Mouse (Mus musculus) adrenal gland, adult 18-20 months (tissue): Measurements from ENCODE around the gene Nme1. TPM values are rescaled to one million over a fixed set of nuclear protein-coding genes. Genes with fewer than 3 reads are reported as not detected.

Experiments used
- DNase-seq, 2 experiments: peaks; one replicate each; pipeline ENCODE4 v3.0.0; 2021 to 2022; ENCODE audit warnings: low spot score in 2 of 2
- long read RNA-seq, 2 experiments: library from polyadenylated mRNA; stranded (forward); transcript quantifications; one replicate each; pipeline ENCODE4 v2.0.0; 2021
- total RNA-seq, 2 experiments: library from RNA; stranded (reverse); gene quantifications; 1 replicate in 1 of 2; 2 replicates in 1 of 2; pipeline ENCODE4 v1.2.3; 2021

Nme1 gene
- total RNA-seq: 10 to 100 TPM; 37.7 to 42.8 TPM
- long read RNA-seq, experiment 1, transcript Nme1-203 (5 exons, 3,181 nt): major isoform, 51 of 53 reads
- long read RNA-seq, experiment 1, partial matches to known transcripts: 0 of 53 reads
- long read RNA-seq, experiment 1, other reads (novel, unspliced or antisense): 2 of 53 reads
- long read RNA-seq, experiment 2, transcript Nme1-203 (5 exons, 3,181 nt): major isoform, 240 of 251 reads
- long read RNA-seq, experiment 2, transcript Nme1-201 (4 exons, 493 nt): minor isoform, 5 of 251 reads
- long read RNA-seq, experiment 2, partial matches to known transcripts: 0 of 251 reads
- long read RNA-seq, experiment 2, other reads (novel, unspliced or antisense): 6 of 251 reads

DNA sequence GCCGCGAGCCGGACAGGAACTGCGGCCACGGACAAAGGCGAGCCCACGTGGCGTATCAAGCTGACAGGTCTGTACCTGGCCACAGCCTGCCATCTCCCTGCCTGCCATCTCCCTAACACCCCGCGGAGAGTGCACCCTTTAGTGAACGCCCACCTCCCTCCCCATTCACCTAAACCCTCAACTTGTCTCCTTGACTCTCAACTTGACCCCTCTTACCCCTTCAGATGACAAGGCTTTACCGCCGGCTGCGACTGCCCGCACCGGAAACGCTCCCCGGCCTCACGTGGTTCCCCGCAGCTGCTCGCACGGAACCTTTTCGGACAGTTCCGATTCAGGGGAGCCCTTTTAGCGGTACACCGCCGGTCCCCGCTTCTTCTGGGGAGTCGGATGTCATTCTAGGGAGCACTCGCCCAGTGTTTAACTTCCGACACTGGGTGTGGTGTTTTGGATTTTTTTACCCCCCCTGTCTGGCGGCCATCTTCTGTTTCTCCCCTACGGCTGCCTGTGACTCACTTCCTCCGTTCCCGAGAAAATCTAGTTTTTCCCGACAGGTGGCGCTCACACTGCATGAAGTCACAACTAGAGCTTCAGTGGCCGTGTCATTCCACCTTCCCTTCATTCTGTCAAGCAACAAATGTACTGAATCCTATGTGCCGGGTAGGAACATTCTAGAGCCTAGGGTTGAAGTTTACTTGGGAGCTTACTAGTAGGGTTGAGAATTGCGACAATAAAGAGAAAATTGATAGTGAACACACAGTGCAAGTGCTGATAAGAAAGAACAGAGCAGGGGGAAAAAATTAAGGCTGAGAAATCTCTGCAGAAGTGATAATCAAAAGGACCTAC is at the start of gene Nme1, which contains the start of gene Gm20390:
Gene Nme1 (minus strand): TSS at position 517 of the 843 bp plus-strand sequence.
Gene Gm20390 (minus strand): TSS at position 289 of the 843 bp plus-strand sequence.
- DNase-seq: peak; percentile 94 to 95

- no peak for DNase-seq
Observed at GRCm38 (mm10) chr11:94003346-94003745, 35.0 kb upstream of the Nme1 start.

DNA sequence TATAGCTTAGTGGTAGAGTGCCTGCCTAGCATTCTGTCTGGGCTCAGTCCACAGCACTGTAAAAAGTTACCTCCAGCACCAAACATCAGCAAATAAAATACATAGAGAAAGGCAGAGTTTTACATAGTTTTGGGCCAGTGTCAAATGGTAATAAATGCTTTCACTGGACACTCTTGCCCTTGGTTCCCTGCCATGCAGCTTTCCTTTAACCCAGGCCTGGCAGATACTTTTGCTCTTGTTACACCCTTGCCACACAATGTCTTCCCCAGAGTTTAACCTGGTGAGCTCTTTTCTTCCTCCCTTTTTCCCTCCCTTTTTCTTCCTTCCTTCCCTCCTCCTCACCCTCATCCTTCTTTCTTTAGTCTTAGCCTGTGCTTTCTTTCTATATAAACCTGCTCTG is 31.0 kb upstream of the Nme1 start:
- no peak for DNase-seq

- no peak for DNase-seq
Observed at GRCm38 (mm10) chr11:93997141-93997775, 28.9 kb upstream of the Nme1 start.

- DNase-seq: peak; percentile 43 to 52
Observed at GRCm38 (mm10) chr11:93996306-93997140, 28.2 kb upstream of the Nme1 start.

DNA sequence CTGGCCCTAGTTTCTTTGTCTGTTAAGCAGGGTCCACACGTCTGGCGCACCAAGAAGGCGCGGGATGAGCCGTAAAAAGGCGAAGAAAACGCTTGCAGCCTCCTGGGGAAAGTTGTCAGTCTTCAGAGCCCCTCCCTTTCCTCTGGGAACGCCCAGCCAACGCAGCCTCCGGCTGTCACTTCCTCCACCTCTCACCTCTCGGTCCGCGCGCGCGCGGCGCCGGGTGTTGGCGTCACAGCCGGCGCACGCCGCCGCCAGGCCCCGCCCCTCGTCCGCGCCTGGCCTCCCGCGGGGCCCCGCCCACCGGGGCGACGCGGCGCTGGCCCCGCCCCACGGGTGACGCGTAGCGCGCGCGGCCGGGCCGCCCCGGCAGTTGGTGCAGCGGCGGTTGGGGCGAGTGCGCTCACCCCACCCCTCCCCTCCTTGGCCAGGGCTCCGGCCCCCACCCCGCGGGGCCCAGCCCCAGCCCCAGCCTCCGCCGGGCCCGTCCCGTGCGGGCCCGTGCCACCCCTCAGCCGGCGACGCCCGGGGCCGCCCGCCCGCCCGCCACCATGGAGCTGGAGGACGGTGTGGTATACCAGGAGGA is 27.5 kb upstream of the Nme1 start, which contains the start of gene Spag9:
Gene Spag9 (plus strand): TSS at position 372 of the 586 bp plus-strand sequence.
- peak; percentile 92 to 94 for DNase-seq

DNA sequence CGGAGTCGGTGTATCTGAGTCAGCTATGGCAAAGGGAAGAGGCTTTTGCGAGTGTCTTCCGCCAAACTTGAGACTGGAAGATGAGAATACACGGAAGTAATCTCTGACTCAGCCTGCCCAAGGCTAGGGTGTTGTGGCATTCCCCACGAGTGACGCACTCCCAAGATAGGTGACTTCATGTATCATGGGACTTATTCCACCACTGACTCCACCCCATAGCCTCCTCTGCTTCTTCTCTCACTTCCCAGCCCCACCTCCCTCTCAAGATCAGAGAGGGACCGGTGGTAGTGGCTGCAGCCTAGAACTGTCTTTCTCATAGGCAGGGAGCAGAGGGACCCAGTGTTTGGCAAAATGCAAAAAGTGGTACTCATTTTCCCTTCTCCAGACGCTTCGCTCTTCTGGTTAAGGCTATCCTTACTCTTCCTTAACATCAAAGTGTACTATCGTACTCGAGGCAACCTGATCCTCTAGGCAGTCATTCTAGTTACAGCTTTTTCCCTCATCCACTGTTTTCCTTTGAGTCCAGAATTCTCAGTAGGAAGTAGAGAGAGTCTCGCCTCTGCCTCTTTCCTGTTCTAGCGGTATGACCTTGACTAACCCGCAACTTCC is 26.9 kb upstream of the Nme1 start:
- peak; percentile 72 to 73 for DNase-seq

DNA sequence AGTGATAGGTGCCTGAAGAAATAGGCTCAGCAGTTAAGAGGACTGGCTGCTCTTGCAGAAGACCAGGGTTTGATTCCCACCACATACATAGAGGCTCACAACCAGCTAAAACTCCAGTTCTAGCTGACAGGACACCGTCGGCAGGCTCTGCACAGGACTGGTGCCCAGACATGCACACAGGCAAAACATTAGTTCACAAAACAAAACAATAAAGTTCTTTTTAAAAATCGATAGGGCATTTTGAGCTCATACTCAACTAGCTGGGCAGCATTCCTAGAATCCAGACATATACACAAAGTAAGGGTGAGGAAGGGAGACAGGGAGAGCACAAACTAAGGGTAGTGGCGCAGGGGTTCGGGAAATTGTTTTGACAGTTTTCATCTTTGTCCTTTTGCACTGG is 26.2 kb upstream of the Nme1 start:
- no peak for DNase-seq

DNA sequence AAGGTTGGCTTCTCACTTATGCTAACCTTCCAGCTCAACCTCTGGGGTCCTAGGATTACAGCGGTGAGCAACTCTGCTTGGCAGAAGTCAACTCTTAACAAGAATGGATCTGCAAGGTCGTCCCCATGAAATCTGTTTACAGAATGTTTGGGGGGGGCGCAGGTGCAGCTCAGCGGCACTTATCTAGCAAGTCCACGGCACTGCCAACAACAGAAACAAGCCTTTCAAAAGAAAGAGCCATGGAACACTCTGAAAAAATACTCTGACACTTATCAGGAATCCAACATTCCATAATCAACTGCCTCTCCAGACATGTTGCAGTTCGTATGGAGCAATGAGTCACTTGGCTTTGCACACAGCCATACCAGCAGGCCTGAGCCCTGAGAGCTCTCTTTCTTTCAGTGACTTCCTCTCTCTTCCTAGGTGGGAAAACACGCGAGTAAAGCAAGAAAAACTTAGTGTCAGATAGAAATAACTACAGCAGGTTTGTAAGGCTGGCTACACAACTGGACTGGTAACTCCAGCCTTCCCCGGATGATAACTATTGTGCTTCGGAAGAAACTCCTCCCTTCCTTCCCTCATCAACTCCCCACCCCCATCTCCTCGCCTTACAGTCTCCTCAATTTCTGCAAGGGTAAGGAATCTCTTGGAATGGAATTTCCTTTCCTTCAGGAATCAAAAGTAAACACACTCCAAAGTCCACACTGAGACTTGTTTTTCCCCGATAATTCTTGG is 20.2 kb upstream of the Nme1 start:
- no peak for DNase-seq

- no peak for DNase-seq
Observed at GRCm38 (mm10) chr11:93987625-93988327, 19.5 kb upstream of the Nme1 start.

GRCm38 (mm10) chr11:93987026-93987425 is 18.7 kb upstream of the Nme1 start:
- no peak for DNase-seq

DNA sequence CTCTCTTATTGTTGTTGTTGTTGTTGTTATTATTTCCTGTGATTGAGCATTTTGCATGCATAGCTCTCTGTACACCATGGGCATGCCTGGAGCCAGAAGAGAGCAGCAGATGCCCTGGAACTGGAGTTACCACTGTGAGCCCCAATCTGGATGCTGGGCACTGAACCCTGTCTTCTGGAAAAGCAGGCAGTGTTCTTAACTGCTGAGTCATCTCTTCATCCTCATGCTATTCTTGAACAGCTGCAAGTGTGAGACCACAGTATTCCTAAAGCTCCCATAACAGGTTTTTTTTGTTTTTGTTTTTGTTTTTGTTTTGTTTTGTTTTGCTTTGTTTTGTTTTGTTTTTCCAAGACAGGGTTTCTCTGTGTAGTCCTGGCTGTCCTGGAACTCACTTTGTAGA is 18.0 kb upstream of the Nme1 start:
- no peak for DNase-seq

GRCm38 (mm10) chr11:93985265-93985664 is 16.9 kb upstream of the Nme1 start:
- DNase-seq: no peak

- no peak for DNase-seq
Observed at GRCm38 (mm10) chr11:93984619-93985018, 16.3 kb upstream of the Nme1 start.

DNA sequence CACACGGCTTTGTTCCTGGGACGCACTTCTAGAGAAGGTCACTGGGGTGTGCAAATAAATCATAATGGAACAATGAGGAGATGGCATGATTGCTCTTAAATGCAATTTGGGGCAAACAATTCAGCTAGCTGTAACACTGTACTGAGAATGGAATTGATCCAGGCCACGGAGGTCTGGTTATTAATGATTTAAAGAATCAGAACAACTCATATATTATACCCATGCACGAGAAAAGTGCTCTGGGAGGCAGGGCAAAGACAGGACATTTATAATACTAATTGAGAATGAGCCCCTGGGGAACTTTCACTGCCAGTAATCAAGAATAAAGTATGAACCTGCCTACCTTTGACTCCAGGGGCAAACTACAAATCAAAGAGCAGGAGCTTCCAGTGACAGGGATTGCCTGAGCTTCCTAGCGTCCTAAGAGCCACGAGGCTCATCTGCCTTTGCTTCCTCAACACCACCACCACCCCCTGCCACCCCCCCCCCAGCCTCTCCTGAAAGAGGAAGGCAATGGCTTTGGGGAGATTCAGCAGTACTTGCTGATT is 11.3 kb upstream of the Nme1 start:
- DNase-seq: no peak

GRCm38 (mm10) chr11:93972951-93973350 is 4.6 kb upstream of the Nme1 start:
- DNase-seq: no peak

- DNase-seq: no peak
Observed at GRCm38 (mm10) chr11:93969799-93970198, 1.5 kb upstream of the Nme1 start.

GRCm38 (mm10) chr11:93969171-93969570 is 850 bp upstream of the Nme1 start:
- DNase-seq: no peak
